Mouse (Mus musculus) olfactory bulb, adult 2 months (tissue): ENCODE data around the gene Slc2a6.
A peak's percentile ranks its signal among the peaks of the same experiment; 100 is the strongest.

Experiments
- CTCF ChIP-seq: fragments of 200-500 bp; IDR thresholded peaks from 2 replicates; pipeline ENCODE4 v1.5.1; 2012; ENCODE audit warnings: low read depth, mild to moderate bottlenecking, low read length, moderate library complexity; ENCODE audit not compliant: insufficient read depth
- POLR2A ChIP-seq: fragments of 200-500 bp; IDR thresholded peaks from 2 replicates; pipeline ENCODE4 v1.6.1; 2012; ENCODE audit warnings: mild to moderate bottlenecking, low read depth, low read length, moderate library complexity; ENCODE audit not compliant: insufficient read depth

DNA sequence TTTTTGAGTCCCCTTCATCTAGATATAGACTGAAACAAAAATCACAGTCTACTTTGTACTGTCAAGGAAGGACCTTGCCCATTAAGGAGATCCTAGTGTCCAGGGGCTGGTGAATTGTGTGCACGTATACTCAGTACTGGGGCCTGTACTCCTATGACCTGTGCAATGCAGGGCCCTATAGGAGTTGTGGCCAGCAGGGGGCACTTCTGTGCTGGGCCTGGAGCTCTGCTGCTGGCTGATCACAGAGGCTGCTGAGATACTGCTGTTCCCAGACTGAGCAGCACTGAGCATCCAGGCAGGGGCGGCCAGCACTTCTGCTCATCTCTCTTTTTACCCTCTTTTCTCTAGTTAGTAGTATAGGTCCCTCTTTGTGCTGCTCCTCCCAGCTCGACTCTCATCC lies 15.7 kb upstream of the Slc2a6 start:
- TF ChIP-seq CTCF (peak; percentile 89), POLR2A (no peak)
